Mouse (Mus musculus): ENCODE measurements around the gene Shc4. TPM values are rescaled to one million over a fixed set of nuclear protein-coding genes. Genes with fewer than 3 reads are reported as not detected.

Gene Shc4
- total and polyA plus RNA-seq, 3 experiments: 0.21 to 1.1 (median 0.37) TPM

DNA sequence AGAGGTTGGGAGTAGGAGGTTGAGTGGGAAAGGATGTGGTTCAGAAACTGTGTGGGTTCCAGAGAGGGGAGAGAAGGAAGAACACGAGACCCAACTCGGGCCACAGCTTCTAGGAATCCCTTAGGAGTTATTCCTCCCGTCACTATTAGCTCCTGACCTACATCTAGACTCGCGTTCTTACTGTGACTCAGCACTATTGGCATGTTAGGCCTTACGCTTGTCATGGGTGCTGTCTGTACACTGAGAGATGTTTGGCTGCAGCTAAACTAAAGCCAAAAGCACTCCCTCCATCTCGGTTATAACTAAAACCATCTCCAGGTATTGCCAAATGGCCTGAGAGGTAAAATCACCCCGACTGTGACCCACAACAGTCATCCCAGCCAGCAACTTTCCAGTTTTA lies 7.3 kb downstream of the Shc4 start:
- no peaks in the 10 kb centered on the region for H3K27me3 ChIP-seq (replicated peaks)
- no peak overlapping the region for H3K27ac ChIP-seq (ENCODE audit: insufficient read depth, low read depth)
- in situ Hi-C loops (cut with MboI; ENCODE audit: low pct_ligation_motif_present, low pct_unique_long_range_greater_than_20kb, low sequenced_read_pairs) (no loop called here), dilution Hi-C loops (cut with MboI; ENCODE audit: extremely low pct_ligation_motif_present, extremely low pct_unique_long_range_greater_than_20kb, low sequenced_read_pairs) (no loop called here)
- no peak for DNase-seq (ENCODE audit: extremely low read depth)
- TF ChIP-seq SIN3A (IDR thresholded peaks at IDR 0.05; ENCODE audit: low read length) (no peak), TBP (conservative IDR thresholded peaks at IDR 0.05; ENCODE audit: low read depth, low read length) (no peak), BHLHE40 (IDR thresholded peaks at IDR 0.05; ENCODE audit: low read depth, low read length) (no peak), TCF12 (IDR thresholded peaks at IDR 0.05; ENCODE audit: low read depth, low read length) (no peak), MXI1 (IDR thresholded peaks at IDR 0.05; ENCODE audit: low read depth, low read length) (no peak), CHD1 (IDR thresholded peaks at IDR 0.05; ENCODE audit: low read depth, low read length) (no peak), EP300 (IDR thresholded peaks at IDR 0.05; ENCODE audit: low read length) (no peak), ZNF384 (IDR thresholded peaks at IDR 0.05; ENCODE audit: low read depth, low read length) (no peak), KAT2A (IDR thresholded peaks at IDR 0.05; ENCODE audit: insufficient replicate concordance, low read length) (no peak), GABPA (IDR thresholded peaks at IDR 0.05; ENCODE audit: insufficient replicate concordance, low read depth, low read length) (no peak), PAX5 (IDR thresholded peaks at IDR 0.05; ENCODE audit: low read length) (no peak), ZMIZ1 (IDR thresholded peaks at IDR 0.05; ENCODE audit: low read depth, low read length) (no peak)
- peaks cover 4 to 7% of the 10 kb centered on the region in 2 experiments; a peak in 3 of 4 replicates for H3K4me1 ChIP-seq (ENCODE audit: control insufficient read depth in 1 of 2, insufficient read depth in 2 of 2)
- no peaks in the 10 kb centered on the region for H3K36me3 ChIP-seq (replicated peaks in 1 of 2; ENCODE audit: control insufficient read depth in 1 of 2, insufficient read depth in 1 of 2, low read length in 1 of 2)
- no peaks in the 10 kb centered on the region for H3K79me2 ChIP-seq (replicated peaks; ENCODE audit: control insufficient read depth, extremely low read depth, insufficient read depth, poor library complexity, severe bottlenecking)
- H3K4me3 ChIP-seq (replicated peaks in 1 of 3; ENCODE audit: low read depth in 2 of 3, low read length in 2 of 3, poor library complexity in 1 of 3): no peak overlapping the region
- no peaks in the 10 kb centered on the region for H3K9me3 ChIP-seq (replicated peaks; ENCODE audit: low read length)
- H3K4me2 ChIP-seq (ENCODE audit: insufficient read depth, low read depth, poor library complexity, severe bottlenecking): no peak overlapping the region
- H3K9ac ChIP-seq (ENCODE audit: insufficient read depth, low read depth): no peak overlapping the region

DNA sequence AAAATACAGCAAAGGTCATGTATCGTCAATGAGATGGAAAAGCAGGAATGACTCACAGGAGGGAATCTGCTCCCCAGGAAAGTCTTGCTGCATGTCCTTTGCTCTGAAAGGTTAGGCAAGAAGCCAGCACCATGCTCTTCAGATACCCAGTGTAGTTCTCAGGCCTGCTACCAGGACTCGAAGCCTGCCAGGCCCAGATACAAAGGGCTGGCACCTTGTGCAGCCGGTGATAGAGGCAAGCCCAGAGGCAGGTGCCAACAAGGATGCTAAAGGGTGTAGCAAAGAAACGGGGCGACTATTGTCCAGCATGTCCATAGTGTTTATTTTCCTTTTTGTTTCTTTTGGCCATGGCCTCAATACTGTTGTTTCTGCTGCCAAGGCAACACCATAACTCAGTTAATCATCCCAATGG lies 17.4 kb downstream of the Shc4 start:
- Histone ChIP-seq H3K4me2 (ENCODE audit: insufficient read depth, low read depth, poor library complexity, severe bottlenecking) (no peak overlapping the region), H3K9ac (ENCODE audit: insufficient read depth, low read depth) (no peak overlapping the region), H3K4me1 (ENCODE audit: control insufficient read depth in 1 of 2, insufficient read depth in 2 of 2) (peaks cover 5 to 11% of the 10 kb centered on the region in 2 experiments; a peak in 3 of 4 replicates), H3K4me3 (replicated peaks in 1 of 3; ENCODE audit: low read depth in 2 of 3, low read length in 2 of 3, poor library complexity in 1 of 3) (no peak overlapping the region), H3K27me3 (replicated peaks) (no peaks in the 10 kb centered on the region), H3K36me3 (replicated peaks in 1 of 2; ENCODE audit: control insufficient read depth in 1 of 2, insufficient read depth in 1 of 2, low read length in 1 of 2) (no peaks in the 10 kb centered on the region), H3K27ac (ENCODE audit: insufficient read depth, low read depth) (no peak overlapping the region), H3K79me2 (replicated peaks; ENCODE audit: control insufficient read depth, extremely low read depth, insufficient read depth, poor library complexity, severe bottlenecking) (no peaks in the 10 kb centered on the region), H3K9me3 (replicated peaks; ENCODE audit: low read length) (no peaks in the 10 kb centered on the region)
- dilution Hi-C loops (cut with MboI; ENCODE audit: extremely low pct_ligation_motif_present, extremely low pct_unique_long_range_greater_than_20kb, low sequenced_read_pairs) (no loop called here), in situ Hi-C loops (cut with MboI; ENCODE audit: low pct_ligation_motif_present, low pct_unique_long_range_greater_than_20kb, low sequenced_read_pairs) (no loop called here)
- no peak for TF ChIP-seq MEF2A (IDR thresholded peaks at IDR 0.05; ENCODE audit: borderline replicate concordance, low read depth, low read length)
- TF ChIP-seq TCF12 (IDR thresholded peaks at IDR 0.05; ENCODE audit: low read depth, low read length): no peak
- no peak for TF ChIP-seq KAT2A (IDR thresholded peaks at IDR 0.05; ENCODE audit: insufficient replicate concordance, low read length)
- TF ChIP-seq PAX5 (IDR thresholded peaks at IDR 0.05; ENCODE audit: low read length): no peak
- no peak for TF ChIP-seq RAD21 (IDR thresholded peaks at IDR 0.05; ENCODE audit: low read depth, low read length)
- no peak for TF ChIP-seq SMC3 (IDR thresholded peaks at IDR 0.05; ENCODE audit: low read depth, low read length)
- TF ChIP-seq CHD2 (IDR thresholded peaks at IDR 0.05; ENCODE audit: low read length): no peak
- no peak for TF ChIP-seq USF1 (IDR thresholded peaks at IDR 0.05; ENCODE audit: low read depth, low read length)
- no peak for TF ChIP-seq CHD1 (IDR thresholded peaks at IDR 0.05; ENCODE audit: low read depth, low read length)
- DNase-seq (ENCODE audit: extremely low read depth): no peak

All from CH12.LX (cell line).